Comparison of ENCODE assay signal across 8 mouse cellular contexts in the genomic region with DNA sequence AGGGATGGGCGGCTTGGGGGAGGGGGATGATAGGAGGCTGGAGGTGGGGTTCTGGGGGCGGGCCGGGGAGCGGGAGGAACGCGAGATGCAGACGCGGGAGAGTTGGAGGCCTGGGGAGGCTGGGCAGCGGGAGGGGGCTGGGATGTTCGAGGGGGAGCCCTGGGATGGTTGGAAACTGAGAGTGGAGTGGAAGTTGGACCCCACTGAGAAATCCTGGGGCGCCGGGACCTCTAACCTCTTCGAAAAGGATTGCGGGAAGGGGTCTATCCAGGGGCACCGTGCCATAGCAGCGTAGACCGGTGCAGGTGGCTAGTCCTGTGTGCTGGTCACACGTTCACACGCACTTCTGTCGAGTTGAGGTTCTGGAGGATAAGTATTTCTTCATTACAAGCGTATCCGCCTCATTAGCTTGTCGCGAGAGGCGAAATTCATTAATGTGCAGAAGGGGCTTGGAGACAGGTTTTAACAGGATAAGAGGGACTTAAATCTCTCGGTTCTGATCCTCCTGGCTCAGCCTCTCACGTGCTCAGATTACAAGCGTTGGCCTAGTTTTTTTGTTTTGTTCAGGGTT. TPM values are rescaled to one million over a fixed set of nuclear protein-coding genes. Genes with fewer than 3 reads are reported as not detected.
DNase-seq lines count a peak whose midpoint lies in the region; ATAC-seq and TF ChIP-seq lines count a peak whose summit lies in the region.

No protein-coding gene starts in this region.

- peak; percentile 29 for ATAC-seq in hindbrain, embryonic 14.5 days (ENCODE audit: low FRiP score)
- ATAC-seq in midbrain, embryonic 16.5 days: peak; percentile 56

- H3K4me3 ChIP-seq in heart, adult 2 months: peak overlapping the region; percentile 56
- H3K4me3 ChIP-seq in thymus, adult 2 months (ENCODE audit: control insufficient read depth, insufficient read depth, low read length): peak overlapping the region; percentile 62
- H3K4me3 ChIP-seq in hindbrain, embryonic 14.5 days (replicated peaks; ENCODE audit: low read length): peak overlapping the region; percentile 67
- H3K4me3 ChIP-seq in midbrain, embryonic 16.5 days (ENCODE audit: low read depth, low read length): peak overlapping the region; percentile 71

- no peaks in the 10 kb centered on the region for H3K9me3 ChIP-seq in hindbrain, embryonic 14.5 days (ENCODE audit: control insufficient read depth, low read length)
- no peaks in the 10 kb centered on the region for H3K9me3 ChIP-seq in midbrain, embryonic 16.5 days (replicated peaks; ENCODE audit: control insufficient read depth, low read length, poor library complexity, severe bottlenecking)

- H3K4me2 ChIP-seq in hindbrain, embryonic 14.5 days (replicated peaks): peak overlapping the region; percentile 68
- peak overlapping the region; percentile 73 for H3K4me2 ChIP-seq in midbrain, embryonic 16.5 days (ENCODE audit: low read length)

- DNase-seq in heart, adult 2 months: no peak
- no peak for DNase-seq in heart, postnatal 36 days
- no peak for DNase-seq in thymus, adult 2 months
- no peak for DNase-seq in thymus, postnatal 4 days
- DNase-seq in hindbrain, embryonic 14.5 days (ENCODE audit: low spot score): peak; percentile 49
- no peak for DNase-seq in frontal cortex, postnatal 10 days (ENCODE audit: low spot score in 2 of 2)
- no peak for DNase-seq in kidney, postnatal 36 days

- 5% methylated on average over 28 of the region's 28 CpGs for WGBS in heart, adult 2 months
- WGBS in thymus, adult 2 months: 3% methylated on average over 28 of the region's 28 CpGs
- 2% methylated on average over 26 of the region's 28 CpGs for WGBS in hindbrain, embryonic 14.5 days
- under 1% methylated on average over 27 of the region's 28 CpGs for whole genome bisulfite sequencing in midbrain, embryonic 16.5 days

- H3K4me1 ChIP-seq in heart, adult 2 months (ENCODE audit: control insufficient read depth, insufficient read depth, low read length): peaks cover 5% of the 10 kb centered on the region
- H3K4me1 ChIP-seq in thymus, adult 2 months (replicated peaks; ENCODE audit: control insufficient read depth, insufficient read depth, low read length): peaks cover 11% of the 10 kb centered on the region
- 0 out of 2 replicates have a peak, but pooled peaks cover 11% of the 10 kb centered on the region for H3K4me1 ChIP-seq in hindbrain, embryonic 14.5 days (replicated peaks; ENCODE audit: control insufficient read depth, insufficient read depth, low read length)
- H3K4me1 ChIP-seq in midbrain, embryonic 16.5 days (ENCODE audit: control insufficient read depth, insufficient read depth, low read length): peaks cover 13% of the 10 kb centered on the region

- TF ChIP-seq POLR2A in heart, adult 2 months (IDR thresholded peaks at IDR 0.05; ENCODE audit: insufficient read depth, low read depth, low read length): no peak
- no peak for TF ChIP-seq POLR2A in thymus, adult 2 months (IDR thresholded peaks at IDR 0.05; ENCODE audit: control insufficient read depth, extremely low read depth, insufficient read depth, low read length, poor library complexity)

- no peaks in the 10 kb centered on the region for H3K36me3 ChIP-seq in heart, adult 2 months (ENCODE audit: control insufficient read depth, insufficient read depth, low read length)
- no peaks in the 10 kb centered on the region for H3K36me3 ChIP-seq in thymus, adult 2 months (ENCODE audit: control insufficient read depth, insufficient read depth, low read length)
- peaks cover 15% of the 10 kb centered on the region for H3K36me3 ChIP-seq in hindbrain, embryonic 14.5 days (replicated peaks; ENCODE audit: control insufficient read depth, insufficient read depth)
- H3K36me3 ChIP-seq in midbrain, embryonic 16.5 days (ENCODE audit: control insufficient read depth, insufficient read depth, low read length): no peaks in the 10 kb centered on the region; the same call in 1 of the 2 replicates

- peak overlapping the region; percentile 72 for H3K27ac ChIP-seq in heart, adult 2 months
- peak overlapping the region; percentile 19; the same call in 1 of the 2 replicates for H3K27ac ChIP-seq in thymus, adult 2 months (ENCODE audit: control insufficient read depth, insufficient read depth, low read length)
- peak overlapping the region; percentile 73 for H3K27ac ChIP-seq in hindbrain, embryonic 14.5 days
- H3K27ac ChIP-seq in midbrain, embryonic 16.5 days (ENCODE audit: low read length): peak overlapping the region; percentile 77

- intact Hi-C loops in heart, adult 2 months (cut with DNase I): loop anchor here (1.0 to 10.0 kb wide), 5 partner anchors 16 to 952 kb away; a partner anchor contains a TSS
- intact Hi-C loops in heart, postnatal 36 days (cut with DNase I): loop anchor here (5.0 to 10.0 kb wide), 2 partner anchors 110 to 212 kb away; a partner anchor contains a TSS

- H3K27me3 ChIP-seq in heart, adult 2 months (ENCODE audit: control insufficient read depth, insufficient read depth, low read length): no peaks in the 10 kb centered on the region
- H3K27me3 ChIP-seq in thymus, adult 2 months (ENCODE audit: control insufficient read depth, insufficient read depth, low read length): no peaks in the 10 kb centered on the region
- H3K27me3 ChIP-seq in hindbrain, embryonic 14.5 days (ENCODE audit: control insufficient read depth, insufficient read depth, low read length): no peaks in the 10 kb centered on the region
- no peaks in the 10 kb centered on the region for H3K27me3 ChIP-seq in midbrain, embryonic 16.5 days (ENCODE audit: control insufficient read depth, insufficient read depth, low read depth, low read length)

- TF ChIP-seq EP300 in heart, adult 2 months (IDR thresholded peaks at IDR 0.05; ENCODE audit: insufficient read depth, low read depth, low read length): no peak

- no peaks in the 10 kb centered on the region for H3K79me2 ChIP-seq in heart, adult 2 months (replicated peaks; ENCODE audit: control insufficient read depth, insufficient read depth, low read length)

- TF ChIP-seq CTCF in heart, adult 2 months (IDR thresholded peaks at IDR 0.05): no peak
- TF ChIP-seq CTCF in thymus, adult 2 months (IDR thresholded peaks at IDR 0.05; ENCODE audit: borderline replicate concordance, control insufficient read depth, extremely low read depth, insufficient read depth, low read length, poor library complexity): no peak

- peak overlapping the region; percentile 53 for H3K9ac ChIP-seq in heart, adult 2 months (ENCODE audit: low read depth, low read length)
- H3K9ac ChIP-seq in hindbrain, embryonic 14.5 days: peak overlapping the region; percentile 77
- H3K9ac ChIP-seq in midbrain, embryonic 16.5 days (ENCODE audit: low read depth, low read length): peak overlapping the region; percentile 84

RNA-seq across cellular contexts. Expression of a gene that starts 0.7 kb away (rescaled TPM):
- total RNA-seq in heart, adult 2 months (2021): 10 to 100 TPM; 11.0 to 12.7 TPM
- 8.1 and 10.9 TPM in 2 replicates for polyA plus RNA-seq in heart, adult 2 months (2012; rRNA removed)
- total RNA-seq in heart, postnatal 36 days (2021): 10 to 100 TPM in 1 of 2 experiments, 1 to 10 TPM in 1; 9.4 to 11.4 TPM
- 73.1 and 78.6 TPM in 2 replicates for polyA plus RNA-seq in thymus, adult 2 months (2012; rRNA removed)
- polyA plus RNA-seq in hindbrain, embryonic 14.5 days (2014; fragmentation: Nextera tagmentation; extraction: Ambion mirVana): 74.7 and 80.0 TPM in 2 replicates
- polyA plus RNA-seq in midbrain, embryonic 16.5 days (2015; fragmentation: Nextera tagmentation; extraction: Ambion mirVana): 94.9 and 95.7 TPM in 2 replicates

RNA-seq across cellular contexts. Expression of a gene that starts 17.0 kb away (rescaled TPM):
- total RNA-seq in heart, adult 2 months (2021): 10 to 100 TPM; 28.4 to 35.2 TPM
- 29.6 and 32.5 TPM in 2 replicates for polyA plus RNA-seq in heart, adult 2 months (2012; rRNA removed)
- total RNA-seq in heart, postnatal 36 days (2021): 10 to 100 TPM; 30.2 to 34.0 TPM
- 58.2 and 62.9 TPM in 2 replicates for polyA plus RNA-seq in thymus, adult 2 months (2012; rRNA removed)
- polyA plus RNA-seq in hindbrain, embryonic 14.5 days (2014; fragmentation: Nextera tagmentation; extraction: Ambion mirVana): 14.2 and 14.5 TPM in 2 replicates
- 22.5 and 23.1 TPM in 2 replicates for polyA plus RNA-seq in midbrain, embryonic 16.5 days (2015; fragmentation: Nextera tagmentation; extraction: Ambion mirVana)

RNA-seq across cellular contexts. Expression of a gene that starts 24.1 kb away (rescaled TPM):
- not detected for total RNA-seq in heart, adult 2 months (2021)
- not detected in 2 replicates for polyA plus RNA-seq in heart, adult 2 months (2012; rRNA removed)
- total RNA-seq in heart, postnatal 36 days (2021): not detected
- 0.32 TPM in 1 of 2 replicates, not detected in the other for polyA plus RNA-seq in thymus, adult 2 months (2012; rRNA removed)
- polyA plus RNA-seq in hindbrain, embryonic 14.5 days (2014; fragmentation: Nextera tagmentation; extraction: Ambion mirVana): not detected in 2 replicates
- polyA plus RNA-seq in midbrain, embryonic 16.5 days (2015; fragmentation: Nextera tagmentation; extraction: Ambion mirVana): not detected in 2 replicates

RNA-seq across cellular contexts. Expression of a gene that starts 49.3 kb away (rescaled TPM):
- not detected for total RNA-seq in heart, adult 2 months (2021)
- polyA plus RNA-seq in heart, adult 2 months (2012; rRNA removed): not detected in 2 replicates
- not detected for total RNA-seq in heart, postnatal 36 days (2021)
- polyA plus RNA-seq in thymus, adult 2 months (2012; rRNA removed): not detected in 2 replicates
- polyA plus RNA-seq in hindbrain, embryonic 14.5 days (2014; fragmentation: Nextera tagmentation; extraction: Ambion mirVana): not detected in 2 replicates
- not detected in 2 replicates for polyA plus RNA-seq in midbrain, embryonic 16.5 days (2015; fragmentation: Nextera tagmentation; extraction: Ambion mirVana)

Comparison
In these comparisons a context has a peak if more than half of its experiments do, and no peak if none do; other contexts are left out.
1. H3K27ac ChIP-seq: peak in every context shown above with its lines; median percentile 77 in midbrain, embryonic 16.5 days; 73 in hindbrain, embryonic 14.5 days; 72 in heart, adult 2 months; 19 in thymus, adult 2 months.